Mouse (Mus musculus) neural tube, embryonic 13.5 days (tissue): ENCODE results near the gene Fam204a. TPM values are rescaled to one million over a fixed set of nuclear protein-coding genes. Genes with fewer than 3 reads are reported as not detected.
A peak's percentile ranks its signal among the peaks of the same experiment; 100 is the strongest.

Experiments
- ATAC-seq: fragments of 200-750 bp; cut with Nextera tagmentation; 2 replicates; pipeline ENCODE4 v1.8.0; 2017; ENCODE audit warnings: low read depth, mild to moderate bottlenecking, moderate TSS enrichment, moderate library complexity
- H3K27ac ChIP-seq: fragments of 300-500 bp; sonication (generic); replicated peaks from 2 replicates; pipeline ENCODE4 v1.5.1; 2015; ENCODE audit warnings: moderate library complexity, mild to moderate bottlenecking, inconsistent platforms
- H3K27me3 ChIP-seq: fragments of 300-500 bp; sonication (generic); 2 replicates; pipeline ENCODE4 v1.6.1; 2015; ENCODE audit warnings: mild to moderate bottlenecking, inconsistent platforms
- H3K36me3 ChIP-seq: fragments of 300-500 bp; sonication (generic); 2 replicates; pipeline ENCODE4 v1.6.1; 2015; ENCODE audit warnings: mild to moderate bottlenecking, inconsistent platforms
- H3K4me1 ChIP-seq: fragments of 300-500 bp; sonication (generic); replicated peaks from 2 replicates; pipeline ENCODE4 v1.6.1; 2015; ENCODE audit warnings: inconsistent platforms
- H3K4me2 ChIP-seq: fragments of 300-500 bp; sonication (generic); 2 replicates; pipeline ENCODE4 v1.6.1; 2015; ENCODE audit warnings: inconsistent platforms, mild to moderate bottlenecking, moderate library complexity
- H3K4me3 ChIP-seq: fragments of 300-500 bp; sonication (generic); 2 replicates; pipeline ENCODE4 v1.5.1; 2015; ENCODE audit warnings: mild to moderate bottlenecking, inconsistent platforms
- H3K9ac ChIP-seq: fragments of 300-500 bp; sonication (generic); 2 replicates; pipeline ENCODE4 v1.6.1; 2015; ENCODE audit warnings: moderate library complexity, mild to moderate bottlenecking, inconsistent platforms
- H3K9me3 ChIP-seq: fragments of 300-500 bp; sonication (generic); 2 replicates; pipeline ENCODE4 v1.6.1; 2016; ENCODE audit warnings: inconsistent platforms
- WGBS: fragments of 180-500 bp; shearing (Covaris S2); methylation state at CpG from one replicate; pipeline ENCODE4 v1.1.7; 2015; 5-methylcytosine and 5-hydroxymethylcytosine counted together
- polyA plus RNA-seq: library from polyadenylated mRNA; unstranded; fragments of >200 nt; fragmentation: Nextera tagmentation; extraction: Ambion mirVana; gene quantifications from 2 replicates; pipeline ENCODE4 v1.2.1, GENCODE M21; 2015

Fam204a gene
- 74.6 and 75.0 TPM in 2 replicates for polyA plus RNA-seq

DNA sequence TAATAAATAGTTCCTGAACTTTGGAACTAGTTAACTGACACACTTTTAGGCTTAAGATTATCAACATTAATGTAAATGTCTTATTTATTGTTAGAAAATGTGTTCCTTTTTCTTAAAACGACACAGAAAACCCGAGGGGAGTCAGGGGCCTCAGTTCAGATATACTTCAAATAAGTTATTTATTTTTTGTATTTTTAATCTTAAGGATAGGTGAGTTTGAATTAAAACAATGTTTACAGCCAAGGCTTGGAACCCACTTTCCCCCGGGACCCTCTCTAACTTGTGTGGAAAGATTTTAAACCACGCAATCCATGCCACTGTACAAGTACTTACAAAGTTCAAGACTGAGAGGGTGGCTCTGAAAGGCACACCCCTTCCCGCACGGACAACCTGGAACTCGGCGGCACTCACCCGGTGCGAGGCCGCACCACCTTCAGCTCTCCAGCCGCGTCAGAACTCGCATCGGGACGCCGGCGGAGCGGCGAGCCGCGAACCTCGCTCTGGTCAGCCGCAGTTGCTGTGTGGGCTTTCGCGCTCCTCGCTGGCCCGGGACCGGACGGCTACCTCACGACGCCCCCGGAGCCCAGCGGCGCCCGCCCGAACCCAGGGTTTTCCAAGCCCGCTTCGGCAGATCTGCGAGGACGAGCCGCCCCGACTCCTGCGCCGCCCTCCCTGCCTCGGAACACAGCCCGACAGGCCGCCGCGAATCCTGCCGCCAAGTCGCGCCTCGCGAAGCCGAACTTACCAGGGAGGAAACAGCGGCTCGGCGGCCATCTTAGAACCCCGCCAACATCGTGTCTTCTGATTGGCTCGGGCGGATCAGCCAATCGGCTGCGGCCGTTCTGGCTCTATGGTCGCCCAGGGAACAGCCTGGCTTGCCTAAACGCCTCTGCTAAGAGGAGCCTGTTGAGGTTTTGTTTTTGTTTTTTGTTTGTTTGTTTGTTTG, at the start of gene Fam204a:
Fam204a (minus strand) TSS at position 803 of the 946 bp plus-strand sequence.
- Histone ChIP-seq H3K27ac (peak within 1 kb of the TSS; percentile 96), H3K36me3 (no peaks in the 10 kb centered on the region), H3K4me1 (peaks cover 19% of the 10 kb centered on the region), H3K4me3 (peak within 1 kb of the TSS; percentile 86), H3K9me3 (no peaks in the 10 kb centered on the region), H3K9ac (peak within 1 kb of the TSS; percentile 83), H3K4me2 (peak within 1 kb of the TSS; percentile 59), H3K27me3 (no peaks in the 10 kb centered on the region)
- WGBS: under 1% methylated on average over 68 of the region's 68 CpGs
- peak; percentile 100 for ATAC-seq

DNA sequence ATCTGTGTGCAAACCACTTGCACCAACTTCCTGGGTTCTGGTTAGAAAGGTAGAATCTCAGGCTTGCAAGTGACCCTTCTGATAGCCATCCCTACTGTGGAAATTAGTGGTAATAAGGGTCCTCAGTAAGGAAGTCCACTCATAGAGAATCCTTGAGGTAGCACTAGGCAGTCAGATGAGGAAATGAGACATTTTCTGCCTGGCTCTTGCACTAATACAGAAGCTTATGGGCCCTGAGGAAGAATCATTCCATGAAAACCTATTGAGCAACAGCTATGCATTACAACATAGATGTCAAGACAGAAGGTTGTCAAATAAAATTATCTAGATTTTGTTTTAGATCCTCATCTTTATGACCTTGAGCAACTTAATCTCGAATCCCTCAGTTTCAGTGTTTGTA, 39.3 kb upstream of the Fam204a start:
- H3K4me3 ChIP-seq: no peak overlapping the region
- no peaks in the 10 kb centered on the region for H3K9me3 ChIP-seq
- H3K4me1 ChIP-seq: no peaks in the 10 kb centered on the region
- no peak for ATAC-seq
- no peak overlapping the region for H3K27ac ChIP-seq
- H3K4me2 ChIP-seq: no peak overlapping the region
- 72% methylated on average over 1 of the region's 1 CpGs for WGBS
- no peaks in the 10 kb centered on the region for H3K27me3 ChIP-seq
- no peak overlapping the region for H3K9ac ChIP-seq
- no peaks in the 10 kb centered on the region for H3K36me3 ChIP-seq

DNA sequence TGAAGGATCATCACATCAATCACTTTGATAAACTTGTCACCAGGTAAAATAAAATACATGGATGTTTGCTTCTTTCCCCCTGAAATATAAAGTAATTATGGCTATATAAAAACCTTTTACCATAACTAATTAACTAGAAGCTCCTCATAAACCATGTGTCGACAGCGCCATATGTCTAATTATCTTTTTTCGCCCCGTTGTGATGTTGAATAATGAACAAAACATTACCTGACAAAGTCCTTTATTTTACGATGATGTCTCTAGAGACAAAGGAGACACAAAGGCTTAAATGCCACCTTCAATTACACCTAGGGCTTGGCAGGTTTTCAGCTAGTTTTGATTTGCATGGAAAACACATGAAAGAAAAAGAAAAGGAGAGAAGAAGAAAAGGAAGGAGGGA, 34.2 kb upstream of the Fam204a start:
- Histone ChIP-seq H3K4me2 (no peak overlapping the region), H3K36me3 (no peaks in the 10 kb centered on the region), H3K9ac (no peak overlapping the region), H3K27ac (peak overlapping the region; percentile 46; the same call in 1 of the 2 replicates), H3K27me3 (no peaks in the 10 kb centered on the region), H3K9me3 (no peaks in the 10 kb centered on the region), H3K4me3 (no peak overlapping the region), H3K4me1 (peaks cover 4% of the 10 kb centered on the region; the same call in 1 of the 2 replicates)
- peak; percentile 50; the same call in 1 of the 2 replicates for ATAC-seq
- 37% methylated on average over 5 of the region's 5 CpGs for WGBS

- 41% methylated on average over 2 of the region's 2 CpGs for WGBS
- Histone ChIP-seq H3K27ac (no peak overlapping the region), H3K9ac (no peak overlapping the region), H3K4me1 (peaks cover 4% of the 10 kb centered on the region; the same call in 1 of the 2 replicates), H3K27me3 (no peaks in the 10 kb centered on the region), H3K36me3 (no peaks in the 10 kb centered on the region), H3K4me3 (no peak overlapping the region), H3K4me2 (no peak overlapping the region), H3K9me3 (no peaks in the 10 kb centered on the region)
- no peak for ATAC-seq
These were observed 25.5 kb upstream of the Fam204a start for GRCm38 (mm10) chr19:60252021-60252420.

- H3K27ac ChIP-seq: 0 out of 2 replicates have a peak overlapping the region, but pooled peaks have one; percentile 14
- H3K4me3 ChIP-seq: no peak overlapping the region
- ATAC-seq: peak; percentile 71; the same call in 1 of the 2 replicates
- no peak overlapping the region for H3K4me2 ChIP-seq
- no peaks in the 10 kb centered on the region for H3K9me3 ChIP-seq
- H3K36me3 ChIP-seq: no peaks in the 10 kb centered on the region
- no peaks in the 10 kb centered on the region for H3K27me3 ChIP-seq
- no peak overlapping the region for H3K9ac ChIP-seq
- WGBS: 55% methylated on average over 9 of the region's 9 CpGs
- H3K4me1 ChIP-seq: peaks cover 4% of the 10 kb centered on the region; the same call in 1 of the 2 replicates
These were observed 24.7 kb upstream of the Fam204a start for GRCm38 (mm10) chr19:60251197-60251596.

DNA sequence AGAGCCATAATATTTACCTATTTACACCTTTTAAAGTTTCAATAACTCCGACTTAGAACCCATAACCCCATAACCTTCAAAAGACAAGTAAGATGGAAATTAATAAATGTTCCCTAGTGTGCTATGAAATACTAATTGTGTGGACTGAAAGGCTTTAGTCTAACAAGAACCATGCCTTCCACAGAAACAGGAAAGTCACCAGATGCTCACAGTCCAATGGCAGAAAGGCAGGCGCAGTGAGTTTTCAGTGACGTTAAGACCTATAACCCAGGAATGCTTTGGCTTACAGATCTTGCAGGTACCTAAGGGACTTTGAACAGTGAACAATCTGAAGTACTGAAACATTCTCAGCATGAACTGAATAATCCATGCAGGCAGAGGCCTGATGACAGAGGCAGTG, 18.7 kb upstream of the Fam204a start:
- Histone ChIP-seq H3K4me1 (peaks cover 12% of the 10 kb centered on the region; the same call in 1 of the 2 replicates), H3K4me2 (no peak overlapping the region), H3K36me3 (no peaks in the 10 kb centered on the region), H3K27ac (no peak overlapping the region), H3K9me3 (no peaks in the 10 kb centered on the region), H3K27me3 (no peaks in the 10 kb centered on the region), H3K9ac (no peak overlapping the region), H3K4me3 (no peak overlapping the region)
- 73% methylated on average over 3 of the region's 3 CpGs for WGBS
- no peak for ATAC-seq

- no peak overlapping the region for H3K4me3 ChIP-seq
- no peak overlapping the region for H3K4me2 ChIP-seq
- 31% methylated on average over 7 of the region's 7 CpGs for WGBS
- peak overlapping the region; percentile 7; the same call in 1 of the 2 replicates for H3K27ac ChIP-seq
- H3K9me3 ChIP-seq: no peaks in the 10 kb centered on the region
- peak; percentile 56 for ATAC-seq
- no peaks in the 10 kb centered on the region for H3K36me3 ChIP-seq
- peaks cover 12% of the 10 kb centered on the region; the same call in 1 of the 2 replicates for H3K4me1 ChIP-seq
- H3K9ac ChIP-seq: no peak overlapping the region
- no peaks in the 10 kb centered on the region for H3K27me3 ChIP-seq
These were observed 16.1 kb upstream of the Fam204a start for GRCm38 (mm10) chr19:60242620-60243019.

DNA sequence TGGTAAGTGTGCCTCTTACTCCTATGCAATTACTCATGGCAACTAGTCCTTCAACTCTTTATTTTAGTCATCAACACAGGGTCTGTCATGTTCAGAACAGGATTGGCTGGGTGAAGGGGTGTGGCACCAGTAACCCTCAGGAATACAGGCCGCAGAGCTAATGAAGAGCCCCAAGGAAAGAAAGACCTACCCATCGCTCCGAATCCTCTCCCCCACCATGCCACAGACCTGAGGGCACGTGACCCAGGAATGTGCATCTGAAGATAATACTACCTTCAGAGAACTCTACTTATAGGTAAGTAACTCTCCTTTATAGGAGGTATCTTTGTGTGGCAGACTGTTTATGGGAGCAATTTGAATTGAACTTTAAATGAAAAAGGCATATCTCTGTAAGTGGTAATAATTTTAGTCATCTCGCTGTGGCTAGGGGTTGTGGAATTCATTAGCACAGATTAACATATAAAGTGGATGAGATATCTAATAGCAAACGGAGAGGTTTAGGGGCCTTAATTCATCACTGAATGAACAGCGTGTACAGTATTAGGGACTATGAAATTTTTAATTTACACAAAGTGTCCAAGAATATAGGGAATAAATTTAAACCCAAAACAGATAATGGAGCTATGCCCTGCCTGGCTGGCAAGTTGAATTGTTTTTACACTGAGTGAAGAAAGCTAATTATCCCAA, 15.6 kb upstream of the Fam204a start:
- Histone ChIP-seq H3K36me3 (no peaks in the 10 kb centered on the region), H3K9ac (no peak overlapping the region), H3K4me1 (peaks cover 12% of the 10 kb centered on the region; the same call in 1 of the 2 replicates), H3K4me3 (no peak overlapping the region), H3K27ac (peak overlapping the region; percentile 23; the same call in 1 of the 2 replicates), H3K27me3 (no peaks in the 10 kb centered on the region), H3K4me2 (no peak overlapping the region), H3K9me3 (no peaks in the 10 kb centered on the region)
- WGBS: 50% methylated on average over 7 of the region's 7 CpGs
- ATAC-seq: peak; percentile 69

- no peak overlapping the region for H3K27ac ChIP-seq
- H3K27me3 ChIP-seq: no peaks in the 10 kb centered on the region
- no peak for ATAC-seq
- no peaks in the 10 kb centered on the region for H3K9me3 ChIP-seq
- H3K4me2 ChIP-seq: no peak overlapping the region
- no peak overlapping the region for H3K4me3 ChIP-seq
- no peaks in the 10 kb centered on the region for H3K36me3 ChIP-seq
- H3K9ac ChIP-seq: no peak overlapping the region
- peaks cover 5% of the 10 kb centered on the region; the same call in 1 of the 2 replicates for H3K4me1 ChIP-seq
- WGBS: 76% methylated on average over 2 of the region's 2 CpGs
These were observed 5.0 kb upstream of the Fam204a start for GRCm38 (mm10) chr19:60231542-60231941.

GRCm38 (mm10) chr19:60226845-60227235, 339 bp upstream of the Fam204a start:
- peak; percentile 48; the same call in 1 of the 2 replicates for ATAC-seq
- H3K9ac ChIP-seq: no peak overlapping the region

DNA sequence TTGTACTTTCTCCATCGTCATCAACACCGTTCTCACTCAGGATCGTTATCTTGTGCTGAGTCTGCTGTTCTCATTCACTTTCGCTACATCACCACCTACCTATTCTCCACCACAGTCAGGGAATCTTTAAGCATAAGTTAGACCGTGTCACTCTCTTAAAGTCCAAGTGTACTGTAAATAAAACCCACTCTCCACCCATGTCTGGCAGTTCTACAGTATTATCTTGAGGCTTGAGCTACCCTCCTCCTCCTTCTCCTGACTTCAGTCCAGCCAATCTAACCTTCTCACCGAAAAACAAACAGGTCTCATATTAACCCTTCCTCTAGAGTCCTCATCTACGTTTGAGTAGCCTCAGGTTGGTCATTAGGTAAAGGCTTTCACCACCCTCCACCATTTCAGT, 7.1 kb downstream of the Fam204a start:
- H3K27me3 ChIP-seq: no peaks in the 10 kb centered on the region
- no peak overlapping the region for H3K4me3 ChIP-seq
- H3K27ac ChIP-seq: no peak overlapping the region
- H3K9ac ChIP-seq: no peak overlapping the region
- no peak overlapping the region for H3K4me2 ChIP-seq
- H3K36me3 ChIP-seq: 0 out of 2 replicates have a peak, but pooled peaks cover 2% of the 10 kb centered on the region
- H3K4me1 ChIP-seq: peaks cover 10% of the 10 kb centered on the region
- no peak for ATAC-seq
- no peaks in the 10 kb centered on the region for H3K9me3 ChIP-seq
- WGBS: 88% methylated on average over 7 of the region's 7 CpGs

More at GRCm38 (mm10) chr19:60226845-60227235, 339 bp upstream of the Fam204a start:
- H3K4me2 ChIP-seq: peak overlapping the region; percentile 59
- peaks cover 19% of the 10 kb centered on the region for H3K4me1 ChIP-seq
- peak overlapping the region; percentile 86 for H3K4me3 ChIP-seq
- H3K36me3 ChIP-seq: no peaks in the 10 kb centered on the region
- no peaks in the 10 kb centered on the region for H3K9me3 ChIP-seq
- no peak overlapping the region for H3K27ac ChIP-seq
- no peaks in the 10 kb centered on the region for H3K27me3 ChIP-seq
- WGBS: 49% methylated on average over 8 of the region's 8 CpGs

DNA sequence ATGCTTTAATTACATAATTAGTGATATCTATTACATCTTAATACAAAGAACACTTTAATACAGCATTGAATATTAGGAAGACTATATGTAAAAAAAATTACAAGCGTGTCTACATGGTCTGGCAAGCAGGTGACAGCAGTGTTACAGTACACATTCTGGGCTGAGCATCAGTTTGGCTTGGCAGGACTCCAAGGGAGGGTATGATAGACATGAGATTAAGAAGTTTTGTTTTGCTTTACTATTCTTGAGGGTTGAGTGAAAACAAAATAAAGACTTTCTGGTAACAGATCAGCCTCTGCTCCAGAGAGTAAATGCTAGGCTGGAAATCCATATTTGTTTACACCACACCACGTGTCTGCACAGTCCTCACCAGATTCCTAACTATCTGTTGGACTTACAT, 8.5 kb downstream of the Fam204a start:
- no peak overlapping the region for H3K27ac ChIP-seq
- peaks cover 9% of the 10 kb centered on the region for H3K36me3 ChIP-seq
- no peak overlapping the region for H3K4me3 ChIP-seq
- no peak for ATAC-seq
- no peaks in the 10 kb centered on the region for H3K9me3 ChIP-seq
- WGBS: 88% methylated on average over 2 of the region's 2 CpGs
- H3K4me2 ChIP-seq: no peak overlapping the region
- H3K9ac ChIP-seq: no peak overlapping the region
- H3K4me1 ChIP-seq: peaks cover 5% of the 10 kb centered on the region
- H3K27me3 ChIP-seq: no peaks in the 10 kb centered on the region
